Mouse (Mus musculus) heart, adult 11 months (tissue): ENCODE results near the gene Hist1h3a.
A peak's percentile ranks its signal among the peaks of the same experiment; 100 is the strongest.
"Not testable (repeated sequence)": the region's sequence is repeated elsewhere in the genome, so short reads cannot be mapped to it uniquely, and the experiment has no call there.

ENCODE experiments used
- DNase-seq: peaks from one replicate; pipeline ENCODE4 v3.0.0; 2022

Hist1h3a gene

GRCm38 (mm10) chr13:23761871-23762821 lies at the start of gene Hist1h3a:
Hist1h3a (minus strand) TSS chr13:23762386.
- DNase-seq: peak; percentile 96

- DNase-seq: no peak
These were observed 44.4 kb upstream of the Hist1h3a start, which contains the start of gene Slc17a2 for GRCm38 (mm10) chr13:23806422-23807052. Slc17a2 (plus strand) TSS chr13:23806993.

- no peak for DNase-seq
These were observed 42.3 kb upstream of the Hist1h3a start for GRCm38 (mm10) chr13:23804532-23804931.

- peak; percentile 87 for DNase-seq
These were observed 37.2 kb upstream of the Hist1h3a start for GRCm38 (mm10) chr13:23799405-23799804.

- no peak for DNase-seq
These were observed 30.3 kb upstream of the Hist1h3a start for GRCm38 (mm10) chr13:23792520-23792919.

- peak; percentile 72 for DNase-seq
These were observed 16.8 kb upstream of the Hist1h3a start for GRCm38 (mm10) chr13:23779025-23779424.

GRCm38 (mm10) chr13:23778339-23778738 lies 16.2 kb upstream of the Hist1h3a start:
- DNase-seq: peak; percentile 69

- peak; percentile 95 for DNase-seq
These were observed 10.6 kb upstream of the Hist1h3a start for GRCm38 (mm10) chr13:23772561-23773313.

- DNase-seq: not testable (repeated sequence)
These were observed 7.4 kb upstream of the Hist1h3a start, which contains the start of gene Trim38 for GRCm38 (mm10) chr13:23769613-23770012. Trim38 (plus strand) TSS chr13:23769913.

GRCm38 (mm10) chr13:23768834-23769397 lies 6.7 kb upstream of the Hist1h3a start:
- DNase-seq: peak; percentile 56

- DNase-seq: no peak
These were observed 4.6 kb upstream of the Hist1h3a start for GRCm38 (mm10) chr13:23766772-23767171.

GRCm38 (mm10) chr13:23765172-23765513 lies 3.0 kb upstream of the Hist1h3a start:
- DNase-seq: no peak

GRCm38 (mm10) chr13:23764324-23765171 lies 2.4 kb upstream of the Hist1h3a start:
- DNase-seq: peak; percentile 57

GRCm38 (mm10) chr13:23763586-23764323 lies 1.6 kb upstream of the Hist1h3a start, which contains the start of gene Hist1h1a:
Hist1h1a (plus strand) TSS chr13:23763666.
- DNase-seq: peak; percentile 98

GRCm38 (mm10) chr13:23763242-23763585 lies 1.0 kb upstream of the Hist1h3a start:
- DNase-seq: no peak

GRCm38 (mm10) chr13:23760972-23761864 lies 968 bp downstream of the Hist1h3a start, which contains the start of gene Hist1h4a:
Hist1h4a (minus strand) TSS chr13:23761230.
- DNase-seq: peak; percentile 100

GRCm38 (mm10) chr13:23760240-23760971 lies 1.8 kb downstream of the Hist1h3a start:
- no peak for DNase-seq

GRCm38 (mm10) chr13:23759916-23760239 lies 2.3 kb downstream of the Hist1h3a start:
- no peak for DNase-seq

- no peak for DNase-seq
These were observed 2.9 kb downstream of the Hist1h3a start for GRCm38 (mm10) chr13:23759251-23759771.
